Mouse (Mus musculus) lung, postnatal 0 days (tissue): ENCODE data around the gene Gla. TPM values are rescaled to one million over a fixed set of nuclear protein-coding genes. Genes with fewer than 3 reads are reported as not detected.
"Not testable (repeated sequence)": the region's sequence is repeated elsewhere in the genome, so short reads cannot be mapped to it uniquely, and the experiment has no call there.

Experiments
- ATAC-seq: fragments of 200-750 bp; cut with Nextera tagmentation; 2 replicates; pipeline ENCODE4 v1.8.0; 2017; ENCODE audit warnings: moderate library complexity
- DNase-seq: peaks from one replicate; pipeline ENCODE4 v3.0.0-alpha.2; 2016; ENCODE audit warnings: low spot score
- H3K27ac ChIP-seq: fragments of 300-500 bp; sonication (generic); 2 replicates; pipeline ENCODE4 v1.5.1; 2014; ENCODE audit warnings: antibody characterized with exemption, mild to moderate bottlenecking, low read length, mixed read lengths
- H3K27me3 ChIP-seq: fragments of 300-500 bp; sonication (generic); replicated peaks from 2 replicates; pipeline ENCODE4 v1.6.1; 2014; ENCODE audit warnings: low read length, mixed read lengths; ENCODE audit not compliant: insufficient read depth
- H3K36me3 ChIP-seq: fragments of 300-500 bp; sonication (generic); 2 replicates; pipeline ENCODE4 v1.6.1; 2014; ENCODE audit warnings: low read length, mixed read lengths; ENCODE audit not compliant: insufficient read depth
- H3K4me1 ChIP-seq: fragments of 300-500 bp; sonication (generic); 2 replicates; pipeline ENCODE4 v1.6.1; 2014; ENCODE audit warnings: antibody characterized with exemption, low read depth, low read length, mixed read lengths; ENCODE audit not compliant: insufficient read depth
- H3K4me2 ChIP-seq: fragments of 300-500 bp; sonication (generic); replicated peaks from 2 replicates; pipeline ENCODE4 v1.6.1; 2014; ENCODE audit warnings: low read depth, mild to moderate bottlenecking, low read length, moderate library complexity, mixed read lengths
- H3K4me3 ChIP-seq: fragments of 300-500 bp; sonication (generic); 2 replicates; pipeline ENCODE4 v1.5.1; 2014; ENCODE audit warnings: low read depth, low read length
- H3K9ac ChIP-seq: fragments of 300-500 bp; sonication (generic); replicated peaks from 2 replicates; pipeline ENCODE4 v1.6.1; 2014; ENCODE audit warnings: low read depth, mild to moderate bottlenecking
- H3K9me3 ChIP-seq: fragments of 300-500 bp; sonication (generic); 2 replicates; pipeline ENCODE4 v1.6.1; 2016; ENCODE audit warnings: low read length, mixed read lengths
- CTCF ChIP-seq: IDR thresholded peaks from 2 replicates; pipeline ENCODE4 v1.5.1; 2016; ENCODE audit warnings: antibody characterized with exemption, mild to moderate bottlenecking
- WGBS: fragments of 180-500 bp; shearing (Covaris S2); extraction: QIAGEN DNeasy Blood & Tissue Kit; methylation state at CpG from one replicate; pipeline ENCODE4 v1.1.7; 2014; 5-methylcytosine and 5-hydroxymethylcytosine counted together
- polyA plus RNA-seq: library from polyadenylated mRNA; unstranded; fragments of >200 nt; fragmentation: Nextera tagmentation; extraction: Ambion mirVana; gene quantifications from 2 replicates; pipeline ENCODE4 v1.2.1, GENCODE M21; 2015

The Gla gene
- polyA plus RNA-seq, 1 experiment from 2014 or later = 3.9 TPM

GRCm38 (mm10) chrX:134539795-134540194 is 61.1 kb downstream of the Gla start:
- not testable (repeated sequence) for H3K36me3 ChIP-seq, ATAC-seq, H3K4me2 ChIP-seq, DNase-seq, H3K27me3 ChIP-seq, H3K27ac ChIP-seq, H3K4me3 ChIP-seq, H3K9ac ChIP-seq, H3K9me3 ChIP-seq, H3K4me1 ChIP-seq
- WGBS = 89% methylated on average over 10 of the region's 10 CpGs
- peak; percentile 47 for TF ChIP-seq CTCF

Other genes with a start within 250 kb of the Gla start
- gene Drp2, start 196.6 kb downstream of the Gla start, polyA plus RNA-seq = 0.06 and 0.17 TPM in 2 replicates
- gene Taf7l, start 124.6 kb downstream of the Gla start, polyA plus RNA-seq = not detected in 2 replicates
- gene Timm8a1, start 59.3 kb downstream of the Gla start, polyA plus RNA-seq = 24.7 and 24.9 TPM in 2 replicates
- gene Btk, start 17.6 kb downstream of the Gla start, polyA plus RNA-seq = 2.2 and 2.7 TPM in 2 replicates
- 278 and 304 TPM in 2 replicates for gene Rpl36a, start 15.5 kb downstream of the Gla start, polyA plus RNA-seq
- gene Hnrnph2, start 54 bp upstream of the Gla start, polyA plus RNA-seq = 93.7 and 100 TPM in 2 replicates
- 4.2 and 4.7 TPM in 2 replicates for gene Armcx4, start 85.4 kb upstream of the Gla start, polyA plus RNA-seq
- 33.3 and 37.3 TPM in 2 replicates for gene Armcx1, start 116.8 kb upstream of the Gla start, polyA plus RNA-seq
- gene Armcx6, start 150.3 kb upstream of the Gla start, polyA plus RNA-seq = 11.9 and 13.1 TPM in 2 replicates
- 46.4 and 56.2 TPM in 2 replicates for gene Armcx3, start 155.5 kb upstream of the Gla start, polyA plus RNA-seq
- 24.0 and 29.7 TPM in 2 replicates for gene Armcx2, start 208.1 kb upstream of the Gla start, polyA plus RNA-seq